Mouse (Mus musculus) spleen, adult 2 months (tissue): Measurements from ENCODE around the gene Gm6871.

Experiments
- CTCF ChIP-seq: fragments of 200-500 bp; IDR thresholded peaks from 2 replicates; pipeline ENCODE4 v1.5.1; 2011; ENCODE audit warnings: mild to moderate bottlenecking, inconsistent platforms; ENCODE audit not compliant: insufficient read depth, insufficient read length, insufficient replicate concordance; ENCODE audit errors: extremely low read depth
- POLR2A ChIP-seq: fragments of 200-500 bp; IDR thresholded peaks from 2 replicates; pipeline ENCODE4 v1.6.1; 2011; ENCODE audit warnings: low read depth, low read length, inconsistent platforms

GRCm38 (mm10) chr7:41497871-41498270 is 75.6 kb downstream of the Gm6871 start:
- no peak for TF ChIP-seq POLR2A
- TF ChIP-seq CTCF, result no peak
